Mouse (Mus musculus) right cerebral cortex, postnatal 4 days (tissue): Measurements from ENCODE around the gene Adarb1.

Experiments used
- DNase-seq: peaks from one replicate; pipeline ENCODE4 v3.0.0-alpha.2; 2022

The Adarb1 gene

DNA sequence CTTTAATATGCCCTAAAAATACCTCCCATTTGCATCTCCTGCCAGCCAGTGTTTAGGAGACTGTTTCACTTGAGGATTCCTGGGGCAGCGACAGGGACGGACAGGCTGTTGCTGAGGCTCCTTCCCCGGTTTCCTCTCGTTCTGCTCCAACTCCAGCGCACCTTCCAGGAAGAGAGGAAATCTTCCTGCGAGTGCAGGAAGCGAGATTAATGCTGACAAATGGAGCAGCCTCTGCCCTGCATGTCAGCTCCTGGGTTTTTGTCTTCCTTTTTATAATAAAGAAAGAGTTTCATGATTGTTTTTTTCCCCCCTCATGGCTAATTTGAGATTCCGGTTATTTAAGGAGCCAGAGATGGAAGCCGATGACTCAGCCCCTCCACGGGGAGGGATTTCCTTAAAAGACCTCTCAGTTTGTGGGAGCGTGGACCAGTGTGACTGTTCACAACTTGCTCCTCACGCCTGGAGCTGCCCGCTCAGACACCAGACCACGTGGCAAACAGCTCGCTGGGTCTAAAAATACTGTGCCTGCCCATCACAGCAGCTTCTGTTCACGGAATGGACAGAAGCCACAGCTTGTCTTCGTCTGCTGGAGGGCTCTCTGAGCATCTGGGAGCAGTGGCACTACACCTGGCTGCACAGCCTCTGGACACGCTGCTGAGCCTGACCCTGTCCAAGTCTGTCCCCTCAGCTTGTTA lies 16.5 kb upstream of the Adarb1 start:
- DNase-seq = peak; percentile 50

DNA sequence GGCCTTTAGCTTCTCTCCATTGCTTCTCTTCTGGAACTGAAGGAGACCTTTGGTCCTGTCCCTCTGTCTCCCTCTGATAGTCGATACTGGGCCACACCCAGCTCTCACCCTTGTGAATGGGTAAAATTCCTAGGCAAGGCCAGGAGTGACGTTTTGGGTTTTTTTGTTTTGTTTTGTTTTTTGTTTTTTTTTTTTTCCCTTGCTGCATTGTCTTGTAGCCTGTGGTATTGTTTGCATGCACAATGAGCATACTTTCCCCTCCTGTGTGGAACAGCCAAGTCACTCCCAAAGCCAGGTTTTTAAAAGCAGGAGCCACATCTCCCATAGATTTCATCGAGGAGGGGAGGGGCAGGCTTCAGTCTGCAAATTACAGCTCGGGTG lies 16.0 kb upstream of the Adarb1 start:
- no peak for DNase-seq

DNA sequence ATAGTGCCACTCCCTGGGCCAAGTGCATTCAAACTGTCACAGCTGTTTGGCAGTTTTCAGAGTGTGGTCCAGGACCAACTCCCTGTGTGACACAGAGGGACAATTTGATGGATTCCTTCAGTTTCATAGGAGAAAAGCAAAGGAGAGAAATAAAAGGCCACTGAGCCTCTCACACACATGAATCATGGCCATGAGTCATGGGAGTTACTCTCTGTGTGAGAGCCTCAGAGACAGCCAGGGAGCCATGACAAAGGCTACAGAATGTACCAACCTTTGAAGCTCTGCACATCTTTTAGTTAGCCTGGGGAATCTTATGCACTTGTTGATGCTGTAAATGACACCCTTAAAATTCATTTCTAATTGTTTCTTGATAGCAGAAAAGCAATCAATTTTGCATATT lies 12.7 kb upstream of the Adarb1 start:
- no peak for DNase-seq

DNA sequence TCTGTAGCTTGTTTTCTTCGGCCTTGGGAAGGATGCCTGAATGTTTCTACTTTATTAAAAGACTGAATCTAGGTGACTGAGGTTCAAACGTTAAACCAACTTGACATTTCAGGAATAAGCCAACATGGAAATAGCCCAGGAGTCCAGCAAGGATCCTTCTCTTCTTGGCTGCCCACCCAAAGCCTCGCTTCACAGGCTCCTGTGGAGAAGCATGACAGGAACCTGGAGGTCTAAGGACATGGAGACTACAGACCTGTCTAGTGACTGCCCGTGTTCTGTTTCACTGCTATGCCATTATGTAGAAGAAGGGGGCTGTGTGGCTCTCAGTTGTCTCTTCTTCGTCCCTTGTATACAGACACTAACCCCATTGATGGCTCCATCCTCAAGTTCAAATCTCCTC lies 11.9 kb upstream of the Adarb1 start:
- no peak for DNase-seq

DNA sequence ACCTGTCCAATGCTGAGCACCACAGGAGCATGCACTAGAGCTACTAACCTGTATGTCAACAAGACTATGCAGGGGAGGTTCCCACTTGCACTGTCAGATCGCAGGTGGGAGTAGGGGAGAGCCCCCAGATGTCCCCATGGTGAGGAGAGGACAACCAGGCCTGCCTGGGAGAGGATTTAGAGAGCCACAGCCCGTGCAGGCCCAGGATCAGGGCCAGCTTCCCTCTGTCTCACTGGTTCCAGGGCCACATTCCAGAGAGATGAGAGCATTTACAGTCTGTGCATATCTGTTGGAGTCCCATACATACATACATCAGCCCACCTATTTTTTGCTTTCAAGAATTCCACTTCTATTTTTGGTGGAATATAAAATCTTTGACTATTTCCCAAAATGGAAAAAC lies 9.5 kb upstream of the Adarb1 start:
- no peak for DNase-seq

DNA sequence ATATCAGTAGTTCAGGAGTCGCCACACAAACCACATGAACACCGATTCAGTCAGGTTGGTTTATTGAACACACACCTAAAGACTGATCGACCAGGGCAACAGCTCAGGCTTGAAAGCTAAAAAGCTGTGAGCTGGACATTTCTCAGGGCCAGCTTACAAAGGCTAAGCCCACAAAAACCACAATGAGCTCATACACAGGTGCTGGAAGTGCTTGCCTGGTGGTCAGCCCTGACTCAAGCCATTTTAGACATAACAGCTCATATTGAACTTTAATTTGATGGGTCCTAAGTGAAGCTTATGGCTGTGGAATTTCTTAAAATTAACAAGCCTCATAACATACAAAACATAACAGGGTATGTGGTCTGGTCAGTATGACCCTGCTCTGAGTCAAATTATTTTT lies 2.1 kb upstream of the Adarb1 start:
- no peak for DNase-seq

DNA sequence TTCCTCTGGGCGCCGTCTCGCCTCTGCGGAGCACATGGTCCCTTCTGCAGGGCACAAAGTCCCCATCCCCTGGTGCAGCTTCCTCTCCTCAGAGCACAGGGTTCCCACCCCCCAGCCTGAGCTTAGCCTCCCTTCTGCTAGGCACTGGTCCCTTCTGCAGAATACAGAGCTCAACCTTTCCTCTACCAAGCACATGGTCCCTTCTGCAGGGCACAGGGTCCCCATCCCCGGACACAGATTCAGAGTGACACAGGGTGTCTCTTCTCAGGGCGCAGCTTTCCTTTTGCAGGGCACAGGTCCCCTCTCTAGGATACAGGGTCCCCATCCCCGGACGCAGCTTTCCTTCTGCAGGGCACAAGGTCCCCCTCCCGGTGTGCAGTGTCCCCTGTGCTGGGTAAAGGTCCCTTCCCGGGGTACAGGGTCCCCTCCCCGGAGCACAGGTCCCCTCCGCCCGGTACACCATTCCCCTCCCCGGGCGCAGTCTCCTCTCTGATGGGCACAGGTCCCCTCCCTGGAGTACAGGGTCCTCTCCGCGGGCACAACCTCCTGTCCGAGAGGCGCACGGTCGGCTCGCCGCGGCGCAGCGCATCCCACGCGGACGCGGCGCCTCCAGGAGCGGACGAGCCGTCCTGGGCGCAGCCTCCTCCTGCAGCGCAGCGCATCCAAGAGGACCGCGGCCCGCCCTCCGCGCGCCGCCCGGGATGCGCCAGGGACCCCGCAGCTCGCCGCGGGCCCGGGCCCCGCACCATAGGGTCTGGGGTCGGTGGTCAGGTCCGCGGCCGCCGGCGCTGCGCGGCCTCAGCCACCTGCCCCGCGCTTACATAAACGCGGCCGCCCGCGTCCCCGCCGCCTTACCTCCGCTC lies 599 bp downstream of the Adarb1 start:
- peak; percentile 42 for DNase-seq

DNA sequence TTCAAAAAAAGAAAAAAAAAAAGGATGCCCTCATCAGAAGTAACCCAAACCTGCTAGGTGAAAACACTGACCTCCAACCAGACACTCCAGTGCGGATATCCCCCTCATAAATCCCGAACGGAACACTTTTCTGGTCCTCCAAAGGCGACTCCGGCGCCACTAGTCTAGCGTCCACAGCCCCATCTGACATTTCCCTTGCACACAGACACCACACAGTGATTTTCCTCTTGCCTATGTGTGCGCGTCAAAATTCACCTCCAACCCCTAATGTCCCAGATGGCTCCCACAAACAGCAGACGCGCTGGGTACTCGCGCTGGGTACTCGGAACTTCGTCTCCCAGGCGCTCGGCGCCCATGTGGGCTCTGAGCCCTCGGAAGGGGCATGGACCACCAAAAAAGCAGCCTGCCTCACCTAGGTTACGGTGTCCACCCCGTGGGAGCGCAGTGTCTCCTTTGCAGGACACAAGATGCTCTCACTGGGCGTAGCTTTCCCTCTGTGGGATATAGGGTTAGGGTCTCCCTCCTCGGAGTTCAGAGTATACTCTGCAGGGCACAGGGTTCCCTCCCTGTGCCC lies 1.3 kb downstream of the Adarb1 start:
- no peak for DNase-seq

DNA sequence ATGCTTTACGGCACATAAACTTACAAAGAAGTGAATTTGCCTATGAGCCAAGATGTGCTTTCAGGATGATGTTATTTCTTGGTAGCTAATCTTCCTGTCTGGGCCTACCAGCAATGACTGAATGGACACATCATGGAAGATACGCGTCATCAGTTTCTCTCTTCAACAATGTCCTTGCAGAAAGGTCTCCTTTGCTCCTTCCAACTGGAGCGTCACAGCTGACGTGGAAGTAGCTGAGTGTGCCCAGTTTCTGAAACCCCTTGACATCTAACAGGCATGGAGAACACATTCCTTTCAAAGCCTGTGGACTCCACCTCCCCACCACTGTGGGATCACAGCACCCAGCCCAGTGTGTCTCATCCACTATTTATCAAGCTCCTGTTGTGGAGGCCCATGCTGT lies 2.2 kb downstream of the Adarb1 start:
- DNase-seq = no peak

DNA sequence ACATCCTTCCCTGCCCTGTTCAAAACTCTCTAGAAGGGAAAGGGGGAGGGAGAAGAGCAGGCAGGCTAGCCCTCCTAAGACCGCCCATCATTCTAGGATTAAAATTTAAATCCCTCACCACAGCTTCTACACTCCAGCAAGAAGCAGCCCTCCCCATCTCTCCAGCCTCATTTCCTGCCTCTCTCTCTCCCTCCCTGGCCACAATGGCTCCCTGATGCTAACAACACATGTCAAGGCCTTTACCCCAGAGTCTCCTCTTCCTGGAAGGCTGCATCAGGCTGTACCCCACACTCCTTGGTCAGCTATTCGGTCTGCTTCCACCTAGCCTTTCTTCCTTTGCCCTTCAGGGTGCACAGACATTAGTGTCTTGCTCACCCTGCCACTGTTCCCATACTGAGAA lies 4.3 kb downstream of the Adarb1 start:
- DNase-seq = no peak

DNA sequence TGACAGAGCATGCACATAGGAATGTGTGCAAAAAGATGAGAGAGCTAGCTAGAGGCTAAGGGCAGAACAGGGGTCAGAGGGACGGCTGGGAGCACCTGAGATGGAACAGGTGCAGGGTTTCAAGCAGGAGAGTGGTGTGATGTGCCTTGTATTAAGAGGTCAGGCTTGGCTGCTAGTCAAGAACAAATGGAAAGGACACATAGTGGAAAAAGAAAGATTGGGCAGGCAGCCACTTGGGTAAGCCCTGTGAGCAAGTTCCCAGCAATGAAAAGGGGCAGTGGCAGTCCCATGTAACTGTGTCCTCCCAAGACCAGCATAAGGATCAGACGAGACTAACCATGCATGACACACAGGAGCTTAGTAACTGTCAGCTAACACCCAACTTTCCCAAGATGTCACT lies 8.9 kb downstream of the Adarb1 start:
- no peak for DNase-seq

DNA sequence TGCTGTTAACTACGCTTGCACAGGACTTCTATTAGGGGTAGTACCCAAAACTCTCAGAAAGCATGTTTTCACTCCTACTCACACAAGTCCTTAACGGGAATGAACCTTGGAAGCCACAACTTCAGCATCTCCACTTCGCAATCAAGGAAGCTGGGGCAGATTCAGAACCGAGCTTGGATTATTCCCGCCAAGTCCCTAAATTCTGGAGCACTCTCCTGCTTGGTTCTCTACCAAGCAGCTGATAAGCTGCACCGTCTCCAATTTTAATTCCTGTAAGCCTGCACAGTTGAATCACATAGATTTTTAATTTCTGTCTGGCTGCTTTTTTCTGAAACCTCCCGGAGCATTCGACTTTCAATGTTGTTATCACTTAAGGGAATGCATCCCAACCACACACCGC lies 9.8 kb downstream of the Adarb1 start:
- no peak for DNase-seq

DNA sequence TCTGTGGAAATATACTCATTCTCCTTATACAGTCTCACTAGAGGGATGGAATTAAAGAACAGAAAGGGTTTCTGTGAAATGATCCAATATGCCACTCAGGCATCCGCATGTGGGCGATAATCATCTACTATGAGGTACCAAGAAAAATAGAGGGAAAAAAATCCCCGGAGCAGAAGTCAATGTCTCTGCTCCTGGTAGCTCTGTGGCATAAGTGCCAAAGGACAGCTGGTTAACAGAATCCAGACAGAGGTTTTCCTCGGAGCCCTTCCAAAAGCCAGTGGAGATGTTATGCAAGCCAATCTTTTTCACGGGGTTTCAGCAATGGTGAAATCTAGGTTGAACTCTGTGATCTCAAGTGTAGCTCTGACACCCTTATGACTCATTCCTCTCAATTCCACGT lies 11.6 kb downstream of the Adarb1 start:
- no peak for DNase-seq

DNA sequence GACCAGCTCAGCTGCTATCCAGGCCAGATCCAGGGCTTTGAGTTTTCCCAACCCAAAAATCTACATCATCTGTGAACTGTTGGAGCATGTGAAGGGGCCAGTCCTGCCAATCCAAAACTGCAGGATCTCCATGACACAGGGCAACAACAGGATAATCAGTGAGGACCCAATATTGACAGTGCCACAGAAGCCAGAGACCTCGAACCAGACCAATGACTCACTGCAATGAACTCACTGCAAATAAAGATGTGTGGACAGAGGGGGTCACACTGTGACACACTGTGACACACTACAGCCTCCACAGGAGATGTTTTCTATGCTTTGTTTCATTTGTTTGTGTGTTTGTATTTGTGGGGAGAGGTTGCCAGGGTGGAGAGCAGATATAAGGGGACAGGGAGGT lies 15.6 kb downstream of the Adarb1 start:
- no peak for DNase-seq

DNA sequence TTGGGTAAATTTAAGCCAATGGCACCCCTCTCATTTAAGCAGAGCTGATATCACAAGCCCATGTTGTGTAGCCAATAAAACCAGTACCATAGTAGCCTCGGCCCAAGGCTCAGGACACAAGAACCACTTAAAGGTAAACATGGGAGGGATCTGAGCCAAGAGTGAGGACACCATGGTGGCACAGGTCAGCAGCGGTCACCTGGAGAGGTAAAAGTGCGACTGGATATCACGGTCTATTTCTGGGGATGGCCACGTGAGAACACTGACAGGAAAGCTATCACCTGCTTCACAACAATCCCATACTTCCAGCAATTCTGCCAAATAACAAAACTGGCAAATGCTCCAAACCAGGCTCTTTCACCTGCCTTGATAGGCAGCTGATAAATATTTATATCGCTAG lies 17.0 kb downstream of the Adarb1 start:
- DNase-seq = no peak

DNA sequence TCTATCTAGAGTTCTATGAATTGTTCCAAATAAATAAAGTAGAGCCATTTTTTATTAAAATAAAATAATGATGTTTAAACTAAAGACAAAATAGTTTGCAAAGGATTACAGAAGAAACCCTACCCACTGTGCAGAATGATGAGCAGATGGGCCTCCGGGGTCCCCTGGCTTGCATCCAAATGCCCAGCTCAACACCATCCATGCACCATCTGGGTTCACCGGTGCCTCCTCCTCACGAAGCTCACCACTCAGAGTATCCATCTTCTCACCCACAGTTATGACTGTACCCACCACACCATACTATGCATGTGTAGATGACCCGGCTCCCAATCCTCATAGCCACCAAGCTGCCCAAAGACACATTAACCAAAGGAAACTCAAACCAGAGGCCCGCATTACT lies 18.1 kb downstream of the Adarb1 start:
- no peak for DNase-seq

DNA sequence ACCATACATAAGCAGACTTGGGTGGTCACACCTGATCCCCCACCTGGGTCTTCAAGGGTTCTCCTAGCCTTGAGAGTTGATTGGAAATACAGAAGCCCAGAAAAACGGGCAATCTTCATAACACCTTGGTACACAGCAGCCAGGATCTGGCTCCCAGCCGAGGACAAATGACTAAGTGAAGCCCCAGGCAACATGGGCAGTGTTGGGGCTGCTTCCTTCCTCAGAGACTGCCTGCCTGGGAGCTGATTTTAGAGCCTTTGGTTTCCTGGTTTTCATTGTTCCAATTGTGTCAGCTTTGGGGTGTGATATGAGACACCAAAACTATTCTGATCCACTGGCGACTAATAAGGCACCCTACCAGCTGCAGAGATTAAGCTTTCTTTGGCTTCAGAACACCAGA lies 20.0 kb downstream of the Adarb1 start:
- DNase-seq = no peak

DNA sequence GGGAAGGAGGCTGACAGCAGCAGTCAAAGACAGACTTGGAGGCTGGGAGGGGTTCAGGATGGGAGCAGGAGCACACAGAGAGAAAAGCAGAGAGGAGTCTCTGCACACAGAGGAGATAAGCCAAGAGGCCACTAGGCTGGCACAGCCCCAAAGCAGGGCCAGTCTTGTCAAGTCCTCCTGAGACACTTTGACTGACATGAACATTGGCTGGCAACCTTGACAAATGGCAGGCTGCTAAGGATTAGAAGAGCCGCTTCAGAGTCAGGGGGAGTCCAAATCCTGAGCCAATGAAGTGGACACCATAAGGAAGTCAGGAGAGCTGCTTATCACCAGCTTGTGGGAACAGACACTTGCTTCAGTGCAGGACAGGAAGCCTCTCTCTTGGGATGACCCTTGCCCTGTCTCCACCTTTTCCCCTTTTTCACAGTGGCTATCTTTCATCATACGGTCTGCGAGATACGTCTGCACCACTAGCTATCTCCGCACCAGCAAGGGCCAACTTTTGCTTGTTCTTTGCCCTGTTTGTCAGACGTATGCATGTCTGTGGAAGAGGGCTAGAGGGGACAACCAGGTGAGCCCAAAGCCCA lies 20.9 kb downstream of the Adarb1 start:
- DNase-seq = no peak

DNA sequence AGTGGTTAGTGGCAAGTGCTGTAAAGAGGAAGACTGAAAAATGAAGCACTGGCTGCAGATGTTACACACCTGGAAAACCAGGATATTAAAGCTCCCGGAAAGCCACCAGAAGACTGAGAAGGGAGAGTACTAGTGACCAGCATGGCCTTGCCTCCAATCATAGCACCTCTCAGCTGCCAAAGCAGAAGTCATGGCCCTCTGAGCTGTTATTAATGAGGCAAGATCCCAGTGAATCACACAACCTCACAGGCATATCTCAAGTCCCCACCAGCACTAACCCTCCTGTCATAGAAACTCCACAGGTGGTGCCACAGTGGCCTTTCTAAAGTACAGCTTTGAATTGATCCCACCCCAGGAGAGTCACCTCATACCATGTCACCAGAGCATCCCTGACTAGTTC lies 22.1 kb downstream of the Adarb1 start:
- DNase-seq = no peak

DNA sequence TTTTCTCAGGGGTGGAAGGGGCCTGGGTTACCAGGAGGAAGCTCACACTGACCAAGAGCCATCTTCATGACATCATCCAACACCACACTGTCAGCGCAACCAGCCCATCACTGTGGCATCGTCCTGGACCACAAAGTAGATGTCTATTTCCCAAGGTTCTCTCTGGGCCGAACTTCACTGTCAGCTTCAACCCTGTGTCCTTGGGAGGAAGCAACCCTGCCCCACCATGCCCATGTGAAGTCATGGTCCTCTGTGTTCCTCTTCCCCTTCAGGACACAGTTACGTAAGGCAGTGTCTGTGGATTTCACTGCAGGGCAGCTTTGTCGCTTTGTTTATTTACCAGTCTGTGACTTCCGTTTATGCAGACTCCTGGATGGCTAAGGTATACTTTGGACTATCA lies 27.0 kb downstream of the Adarb1 start:
- no peak for DNase-seq

DNA sequence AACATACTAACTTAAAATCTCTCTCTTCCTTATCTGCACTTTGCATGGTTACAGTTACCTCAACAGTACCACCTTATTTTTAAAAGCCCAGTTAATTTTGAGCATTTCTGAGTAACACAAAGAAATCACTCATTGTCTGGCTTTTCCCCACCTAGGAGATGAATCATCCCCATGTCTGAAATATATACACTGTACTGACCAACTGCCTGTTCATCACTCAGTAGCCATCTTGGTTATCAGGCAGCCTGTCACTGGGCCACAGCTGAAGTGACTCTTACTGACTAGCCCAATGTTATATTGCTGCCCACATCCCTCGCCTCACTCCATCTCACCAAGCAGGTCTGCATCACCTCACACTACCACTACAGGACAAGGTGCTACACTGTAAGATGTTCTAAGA lies 30.5 kb downstream of the Adarb1 start:
- DNase-seq = no peak

DNA sequence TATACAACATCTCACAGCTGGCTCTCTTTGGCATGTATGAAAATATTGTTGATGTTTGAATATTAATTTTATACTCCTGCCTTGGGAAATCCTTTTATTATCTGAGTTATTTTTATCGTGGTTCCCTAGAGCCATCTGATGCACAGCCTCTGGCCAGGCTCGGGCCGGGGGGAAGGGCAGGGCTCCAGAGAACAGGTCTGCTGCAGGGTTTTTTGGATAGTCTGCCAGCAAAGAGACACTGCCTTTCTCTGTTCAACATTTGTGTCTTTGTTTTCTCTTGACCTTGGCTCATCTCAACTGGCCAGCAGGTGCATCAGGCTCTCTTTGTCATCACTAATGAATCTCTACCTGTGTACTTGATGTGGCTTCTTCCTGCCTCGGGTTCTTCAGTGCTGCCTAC lies 32.3 kb downstream of the Adarb1 start:
- DNase-seq = no peak

DNA sequence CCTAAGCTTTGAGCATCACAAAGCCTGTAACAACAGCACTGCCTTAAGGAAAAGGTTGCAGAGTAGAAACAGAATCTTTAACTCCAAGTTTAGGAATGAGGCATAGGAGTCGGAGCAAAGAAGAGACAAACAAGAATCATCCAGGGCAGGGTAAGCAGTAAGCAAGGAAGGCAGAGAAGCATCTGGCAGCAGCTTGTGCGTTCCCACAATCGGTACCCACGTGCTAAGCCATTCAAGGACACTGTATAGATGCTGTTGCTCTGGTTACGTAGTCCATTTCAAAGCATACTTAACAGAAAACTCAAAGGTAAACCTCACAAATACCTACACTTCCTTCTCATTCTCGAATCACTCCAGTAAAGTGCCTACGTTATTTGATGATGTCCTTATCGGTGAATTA lies 35.0 kb downstream of the Adarb1 start:
- no peak for DNase-seq

DNA sequence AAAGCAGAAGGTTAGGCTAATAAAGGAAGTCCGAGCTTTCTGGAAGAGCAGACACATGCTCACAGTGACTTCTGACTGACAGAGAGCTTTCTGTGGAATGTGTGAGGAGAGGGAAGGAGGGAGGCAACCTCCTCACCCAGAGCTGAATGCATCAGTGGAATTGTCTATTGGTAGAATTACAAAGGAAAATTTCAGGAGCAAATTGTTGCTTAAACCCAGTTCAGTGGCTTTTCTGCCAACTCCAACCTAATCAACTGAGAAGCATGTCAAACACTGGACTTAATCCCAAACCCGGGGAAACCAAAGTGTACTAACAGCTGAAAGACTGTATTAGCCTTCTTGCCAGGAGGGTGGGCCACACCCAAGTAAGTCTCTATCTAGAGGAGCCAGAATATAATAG lies 36.9 kb downstream of the Adarb1 start:
- no peak for DNase-seq
